Mouse (Mus musculus): ENCODE measurements around the gene Luc7l. TPM values are rescaled to one million over a fixed set of nuclear protein-coding genes. Genes with fewer than 3 reads are reported as not detected.

Luc7l gene
- 80.5 and 84.3 TPM in 2 replicates for polyA plus RNA-seq (2015; fragmentation: Nextera tagmentation; extraction: Ambion mirVana)

DNA sequence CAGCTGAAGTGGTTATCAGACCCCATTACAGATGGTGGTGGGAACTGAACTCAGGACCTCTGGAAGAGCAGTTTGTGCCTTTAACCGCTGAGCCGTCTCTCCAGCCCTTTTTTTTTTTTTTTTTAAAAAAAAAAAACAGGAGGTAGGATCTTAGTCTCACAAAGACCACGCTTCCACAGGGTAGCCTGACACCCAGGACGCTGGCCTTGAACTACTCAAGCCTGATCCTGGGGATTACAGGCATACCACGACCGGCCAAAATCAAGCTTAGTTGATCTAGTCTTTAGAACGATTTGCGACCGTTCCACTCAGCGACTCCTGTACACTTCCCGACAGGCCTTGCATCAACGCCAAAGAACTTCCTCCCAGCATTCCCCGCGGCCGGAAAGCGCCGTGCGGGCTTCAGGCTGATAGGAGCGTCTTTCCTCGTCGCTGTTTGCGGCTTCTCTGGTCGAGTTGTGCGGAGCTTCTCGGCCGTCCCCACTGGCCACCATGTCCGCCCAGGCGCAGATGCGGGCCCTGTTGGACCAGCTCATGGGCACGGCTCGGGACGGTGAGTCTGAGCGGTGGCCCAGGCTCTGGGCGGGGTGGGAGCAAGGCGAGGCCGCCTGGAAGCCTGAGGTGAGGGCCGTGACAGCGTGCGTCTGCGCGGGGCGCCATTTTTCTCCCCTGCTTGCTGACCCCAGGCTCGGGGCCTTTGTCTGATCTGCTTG, at the start of gene Luc7l:
Gene Luc7l (plus strand): TSS at position 358 of the 713 bp plus-strand sequence.
- under 1% methylated on average over 43 of the region's 43 CpGs for WGBS
- peak; percentile 95 for ATAC-seq (ENCODE audit: insufficient read depth, low FRiP score)
- Histone ChIP-seq H3K9ac (ENCODE audit: low read length) (peak within 1 kb of the TSS; percentile 100), H3K36me3 (ENCODE audit: control insufficient read depth, insufficient read depth, low read length) (no peaks in the 10 kb centered on the region; the same call in 1 of the 2 replicates), H3K27me3 (ENCODE audit: control insufficient read depth, insufficient read depth, low read length) (no peaks in the 10 kb centered on the region), H3K4me3 (replicated peaks; ENCODE audit: low read length) (peak within 1 kb of the TSS; percentile 99), H3K4me1 (ENCODE audit: control insufficient read depth, insufficient read depth, low read length) (peaks cover 10% of the 10 kb centered on the region; the same call in 1 of the 2 replicates), H3K9me3 (replicated peaks; ENCODE audit: control insufficient read depth, low read length) (no peaks in the 10 kb centered on the region), H3K4me2 (ENCODE audit: low read depth, low read length) (peak within 1 kb of the TSS; percentile 78), H3K27ac (ENCODE audit: low read length) (peak within 1 kb of the TSS; percentile 99)

DNA sequence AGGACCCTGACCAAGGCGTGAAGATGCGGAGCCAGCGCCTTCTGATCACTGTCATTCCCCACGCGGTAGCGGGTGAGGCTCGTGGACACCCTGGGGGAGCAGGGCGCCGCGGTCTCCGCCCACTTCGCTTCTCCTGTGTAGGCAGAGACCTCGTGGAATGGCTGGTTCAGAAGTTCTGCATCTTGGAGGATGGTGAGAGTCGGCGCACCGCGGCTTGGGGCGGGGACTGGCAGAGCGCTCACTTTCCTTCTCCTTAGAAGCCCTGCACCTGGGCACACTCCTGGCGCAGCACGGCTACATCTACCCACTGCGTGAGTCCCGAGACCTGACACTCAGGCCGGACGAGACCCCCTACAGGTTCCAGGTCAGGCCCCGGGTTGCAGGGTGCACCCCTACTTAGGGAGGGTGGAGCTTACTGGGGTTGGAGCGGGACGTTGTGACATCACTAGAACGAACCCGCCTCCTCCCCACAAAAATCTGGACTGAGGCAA, 49.3 kb upstream of the Luc7l start:
- H3K27me3 ChIP-seq (ENCODE audit: control insufficient read depth, insufficient read depth, low read length) = peaks cover 13% of the 10 kb centered on the region
- H3K9ac ChIP-seq (ENCODE audit: low read length) = peak overlapping the region; percentile 66
- H3K4me3 ChIP-seq (replicated peaks; ENCODE audit: low read length) = peak overlapping the region; percentile 59
- no peaks in the 10 kb centered on the region for H3K9me3 ChIP-seq (replicated peaks; ENCODE audit: control insufficient read depth, low read length)
- H3K36me3 ChIP-seq (ENCODE audit: control insufficient read depth, insufficient read depth, low read length) = no peaks in the 10 kb centered on the region
- no peak overlapping the region for H3K27ac ChIP-seq (ENCODE audit: low read length)
- ATAC-seq (ENCODE audit: insufficient read depth, low FRiP score) = peak; percentile 37; the same call in 1 of the 2 replicates
- H3K4me1 ChIP-seq (ENCODE audit: control insufficient read depth, insufficient read depth, low read length) = peaks cover 15% of the 10 kb centered on the region
- H3K4me2 ChIP-seq (ENCODE audit: low read depth, low read length) = peak overlapping the region; percentile 94
- 1% methylated on average over 30 of the region's 30 CpGs for WGBS

DNA sequence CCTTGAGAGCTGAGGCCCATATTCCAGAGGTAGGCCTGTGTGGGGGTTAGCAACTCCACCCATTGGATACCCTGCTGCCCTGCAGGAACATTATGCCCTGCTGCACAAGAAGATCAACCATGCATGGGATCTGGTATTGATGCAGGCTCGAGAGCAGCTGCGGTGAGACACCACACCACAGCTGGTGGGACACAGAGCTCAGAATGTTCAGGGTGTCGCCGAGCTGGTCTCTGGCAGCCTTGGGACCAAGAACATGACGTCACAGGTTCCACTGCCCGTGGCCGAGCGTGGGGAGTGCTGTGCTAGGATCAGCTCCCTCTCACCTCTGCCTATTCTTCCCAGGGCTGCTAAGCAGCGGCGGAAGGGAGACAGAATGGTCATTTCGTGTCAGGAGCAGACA, 47.9 kb upstream of the Luc7l start:
- H3K27me3 ChIP-seq (ENCODE audit: control insufficient read depth, insufficient read depth, low read length) = peaks cover 13% of the 10 kb centered on the region
- no peak for ATAC-seq (ENCODE audit: insufficient read depth, low FRiP score)
- H3K4me3 ChIP-seq (replicated peaks; ENCODE audit: low read length) = no peak overlapping the region
- H3K9ac ChIP-seq (ENCODE audit: low read length) = no peak overlapping the region; the same call in 1 of the 2 replicates
- 38% methylated on average over 11 of the region's 11 CpGs for WGBS
- no peak overlapping the region for H3K4me2 ChIP-seq (ENCODE audit: low read depth, low read length)
- no peak overlapping the region for H3K27ac ChIP-seq (ENCODE audit: low read length)
- H3K36me3 ChIP-seq (ENCODE audit: control insufficient read depth, insufficient read depth, low read length) = no peaks in the 10 kb centered on the region
- no peaks in the 10 kb centered on the region for H3K9me3 ChIP-seq (replicated peaks; ENCODE audit: control insufficient read depth, low read length)
- H3K4me1 ChIP-seq (ENCODE audit: control insufficient read depth, insufficient read depth, low read length) = peaks cover 15% of the 10 kb centered on the region

DNA sequence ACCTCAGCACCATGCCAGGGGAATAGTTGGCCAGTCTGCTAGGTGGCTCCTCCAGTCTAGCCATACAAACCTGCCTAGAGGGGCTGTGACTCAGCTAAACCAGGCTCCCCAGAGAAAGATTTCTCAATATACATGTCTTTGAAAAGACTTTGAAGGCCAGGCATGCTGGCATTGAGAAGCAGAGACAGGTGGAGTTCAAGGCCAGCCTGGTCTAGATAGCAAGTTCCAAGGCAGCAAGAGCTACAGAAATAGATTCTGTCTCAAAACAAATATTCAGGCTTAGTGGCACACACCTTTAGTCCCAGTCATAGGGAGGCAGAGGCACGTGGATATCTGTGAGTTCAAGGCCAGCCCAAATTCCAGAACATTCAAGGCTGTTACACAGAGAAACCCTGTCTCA, 46.3 kb upstream of the Luc7l start:
- H3K27ac ChIP-seq (ENCODE audit: low read length) = no peak overlapping the region
- H3K4me3 ChIP-seq (replicated peaks; ENCODE audit: low read length) = no peak overlapping the region
- H3K4me2 ChIP-seq (ENCODE audit: low read depth, low read length) = no peak overlapping the region
- peaks cover 13% of the 10 kb centered on the region for H3K4me1 ChIP-seq (ENCODE audit: control insufficient read depth, insufficient read depth, low read length)
- H3K9me3 ChIP-seq (replicated peaks; ENCODE audit: control insufficient read depth, low read length) = no peaks in the 10 kb centered on the region
- H3K9ac ChIP-seq (ENCODE audit: low read length) = no peak overlapping the region
- no peak for ATAC-seq (ENCODE audit: insufficient read depth, low FRiP score)
- no peaks in the 10 kb centered on the region for H3K36me3 ChIP-seq (ENCODE audit: control insufficient read depth, insufficient read depth, low read length)
- peaks cover 11% of the 10 kb centered on the region for H3K27me3 ChIP-seq (ENCODE audit: control insufficient read depth, insufficient read depth, low read length)
- WGBS = 45% methylated on average over 1 of the region's 1 CpGs

DNA sequence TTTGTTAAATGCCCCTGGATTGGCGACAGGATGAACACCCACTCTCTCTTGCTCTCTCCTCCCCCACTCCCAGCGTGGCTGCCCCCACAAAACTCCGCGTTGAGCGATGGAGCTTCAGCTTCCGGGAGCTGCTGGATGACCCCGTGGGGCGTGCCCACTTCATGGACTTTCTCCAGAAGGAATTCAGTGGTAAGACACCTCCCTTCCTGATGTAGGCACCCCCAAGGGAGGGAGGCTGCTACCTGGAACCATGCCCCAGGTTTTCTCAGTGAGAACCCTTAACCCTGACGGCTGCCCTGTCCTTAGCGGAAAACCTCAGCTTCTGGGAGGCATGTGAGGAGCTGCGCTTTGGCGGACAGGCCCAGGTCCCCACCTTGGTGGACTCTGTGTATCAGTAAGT, 45.0 kb upstream of the Luc7l start, which contains the start of gene Arhgdig:
Gene Arhgdig (minus strand): TSS at position 101 of the 400 bp plus-strand sequence.
- Histone ChIP-seq H3K9ac (ENCODE audit: low read length) (no peak within 1 kb of the TSS), H3K36me3 (ENCODE audit: control insufficient read depth, insufficient read depth, low read length) (no peaks in the 10 kb centered on the region), H3K27ac (ENCODE audit: low read length) (no peak within 1 kb of the TSS), H3K4me3 (replicated peaks; ENCODE audit: low read length) (no peak within 1 kb of the TSS), H3K27me3 (ENCODE audit: control insufficient read depth, insufficient read depth, low read length) (no peaks in the 10 kb centered on the region; the same call in none of the 2 replicates), H3K4me1 (ENCODE audit: control insufficient read depth, insufficient read depth, low read length) (peaks cover 8% of the 10 kb centered on the region), H3K9me3 (replicated peaks; ENCODE audit: control insufficient read depth, low read length) (no peaks in the 10 kb centered on the region), H3K4me2 (ENCODE audit: low read depth, low read length) (no peak within 1 kb of the TSS)
- no peak for ATAC-seq (ENCODE audit: insufficient read depth, low FRiP score)
- WGBS = 84% methylated on average over 12 of the region's 12 CpGs

DNA sequence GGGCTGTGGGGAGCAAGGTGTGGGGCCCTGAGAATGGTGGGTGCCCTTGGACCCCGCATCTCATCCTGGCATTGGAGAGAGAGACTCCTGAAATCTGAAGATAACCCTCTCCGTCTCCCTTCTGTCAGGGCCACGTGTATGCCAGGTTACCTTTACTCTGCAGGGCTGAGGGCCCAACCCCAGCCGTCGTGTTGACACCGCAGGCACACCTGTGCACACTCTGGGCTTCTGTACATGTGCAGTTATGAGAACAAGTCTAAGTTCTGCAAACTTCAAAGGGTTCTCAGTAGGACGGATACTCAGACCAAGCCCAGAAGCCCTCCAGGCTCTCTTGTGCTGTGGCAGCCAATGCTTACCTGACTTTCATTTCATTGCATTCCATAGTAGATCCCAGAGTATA, 40.5 kb upstream of the Luc7l start:
- H3K9me3 ChIP-seq (replicated peaks; ENCODE audit: control insufficient read depth, low read length) = no peaks in the 10 kb centered on the region
- H3K27ac ChIP-seq (ENCODE audit: low read length) = peak overlapping the region; percentile 46; the same call in 1 of the 2 replicates
- no peaks in the 10 kb centered on the region for H3K27me3 ChIP-seq (ENCODE audit: control insufficient read depth, insufficient read depth, low read length)
- no peak overlapping the region for H3K4me2 ChIP-seq (ENCODE audit: low read depth, low read length)
- 76% methylated on average over 7 of the region's 7 CpGs for WGBS
- no peaks in the 10 kb centered on the region for H3K36me3 ChIP-seq (ENCODE audit: control insufficient read depth, insufficient read depth, low read length)
- no peak overlapping the region for H3K9ac ChIP-seq (ENCODE audit: low read length)
- H3K4me1 ChIP-seq (ENCODE audit: control insufficient read depth, insufficient read depth, low read length) = no peaks in the 10 kb centered on the region
- ATAC-seq (ENCODE audit: insufficient read depth, low FRiP score) = peak; percentile 44
- no peak overlapping the region for H3K4me3 ChIP-seq (replicated peaks; ENCODE audit: low read length)

DNA sequence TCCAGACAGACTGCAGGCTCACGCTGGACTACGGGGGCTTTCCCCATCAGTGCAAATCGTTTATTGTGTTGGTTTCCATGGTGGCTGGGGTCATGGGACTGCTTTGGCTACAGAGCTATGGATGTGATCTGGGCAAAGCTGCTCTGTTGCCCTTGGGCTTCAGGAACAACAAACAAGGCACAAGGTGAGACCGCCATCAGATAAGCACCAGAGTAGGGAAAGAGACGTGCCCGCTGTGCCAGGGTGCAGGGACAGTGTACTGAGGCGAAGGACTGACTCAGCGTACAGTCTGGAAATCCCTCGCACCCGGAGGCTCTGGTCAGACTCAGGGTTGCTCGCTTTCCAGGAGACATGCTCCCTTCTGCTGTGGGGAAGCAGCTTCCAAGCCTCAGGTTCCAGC, 40.0 kb upstream of the Luc7l start:
- H3K9ac ChIP-seq (ENCODE audit: low read length) = no peak overlapping the region; the same call in 1 of the 2 replicates
- H3K27me3 ChIP-seq (ENCODE audit: control insufficient read depth, insufficient read depth, low read length) = no peaks in the 10 kb centered on the region
- WGBS = 79% methylated on average over 11 of the region's 11 CpGs
- H3K4me1 ChIP-seq (ENCODE audit: control insufficient read depth, insufficient read depth, low read length) = no peaks in the 10 kb centered on the region
- peak overlapping the region; percentile 69; the same call in 1 of the 2 replicates for H3K27ac ChIP-seq (ENCODE audit: low read length)
- no peaks in the 10 kb centered on the region for H3K36me3 ChIP-seq (ENCODE audit: control insufficient read depth, insufficient read depth, low read length)
- no peak overlapping the region for H3K4me3 ChIP-seq (replicated peaks; ENCODE audit: low read length)
- no peak overlapping the region for H3K4me2 ChIP-seq (ENCODE audit: low read depth, low read length)
- H3K9me3 ChIP-seq (replicated peaks; ENCODE audit: control insufficient read depth, low read length) = no peaks in the 10 kb centered on the region
- peak; percentile 88 for ATAC-seq (ENCODE audit: insufficient read depth, low FRiP score)

DNA sequence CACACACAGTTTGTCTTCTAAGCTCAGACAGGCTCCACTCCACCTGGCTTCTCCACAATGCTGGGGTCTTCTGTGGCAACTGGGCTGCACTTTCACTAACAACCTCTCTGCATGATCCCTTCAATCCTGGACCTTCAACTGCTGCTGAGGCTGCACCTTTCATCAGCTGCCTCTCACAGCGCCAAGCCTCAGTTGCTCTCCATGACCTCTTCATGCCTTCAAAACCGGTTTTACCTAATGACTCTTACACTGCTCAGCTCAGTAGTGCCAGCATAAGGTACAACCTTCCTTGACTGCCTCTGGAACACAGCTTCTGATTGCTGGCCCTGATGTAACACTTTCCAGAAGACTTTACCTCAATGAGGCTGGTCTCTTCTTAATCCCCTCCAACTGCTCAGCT, 31.2 kb upstream of the Luc7l start:
- ATAC-seq (ENCODE audit: insufficient read depth, low FRiP score) = no peak
- Histone ChIP-seq H3K36me3 (ENCODE audit: control insufficient read depth, insufficient read depth, low read length) (no peaks in the 10 kb centered on the region), H3K27ac (ENCODE audit: low read length) (peak overlapping the region; percentile 56; the same call in 1 of the 2 replicates), H3K9me3 (replicated peaks; ENCODE audit: control insufficient read depth, low read length) (no peaks in the 10 kb centered on the region), H3K27me3 (ENCODE audit: control insufficient read depth, insufficient read depth, low read length) (no peaks in the 10 kb centered on the region), H3K4me1 (ENCODE audit: control insufficient read depth, insufficient read depth, low read length) (no peaks in the 10 kb centered on the region), H3K9ac (ENCODE audit: low read length) (no peak overlapping the region), H3K4me2 (ENCODE audit: low read depth, low read length) (no peak overlapping the region), H3K4me3 (replicated peaks; ENCODE audit: low read length) (no peak overlapping the region)
- 59% methylated on average over 2 of the region's 2 CpGs for WGBS

DNA sequence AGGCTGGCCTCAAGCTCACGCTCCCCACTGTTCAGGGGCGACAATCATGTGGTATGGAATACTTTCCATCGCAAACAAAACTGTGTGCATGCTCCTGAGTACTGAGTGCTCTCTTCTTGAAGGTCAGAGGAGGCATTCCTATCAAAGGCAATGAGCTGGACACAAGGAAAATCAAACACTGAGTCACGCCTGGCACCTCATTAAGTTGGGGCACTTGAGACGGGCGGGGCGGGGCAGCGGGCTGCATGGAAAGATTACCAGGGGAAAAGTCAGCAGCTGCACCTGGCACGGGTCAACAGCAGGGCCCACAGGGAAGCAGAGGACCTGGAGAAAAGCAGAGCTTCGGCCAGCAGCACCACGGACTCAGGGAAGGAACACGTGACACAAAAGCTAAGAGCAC, 27.5 kb upstream of the Luc7l start:
- Histone ChIP-seq H3K4me2 (ENCODE audit: low read depth, low read length) (no peak overlapping the region), H3K27me3 (ENCODE audit: control insufficient read depth, insufficient read depth, low read length) (no peaks in the 10 kb centered on the region), H3K36me3 (ENCODE audit: control insufficient read depth, insufficient read depth, low read length) (no peaks in the 10 kb centered on the region), H3K4me1 (ENCODE audit: control insufficient read depth, insufficient read depth, low read length) (no peaks in the 10 kb centered on the region), H3K4me3 (replicated peaks; ENCODE audit: low read length) (no peak overlapping the region), H3K9me3 (replicated peaks; ENCODE audit: control insufficient read depth, low read length) (no peaks in the 10 kb centered on the region), H3K9ac (ENCODE audit: low read length) (no peak overlapping the region), H3K27ac (ENCODE audit: low read length) (peak overlapping the region; percentile 85)
- peak; percentile 88 for ATAC-seq (ENCODE audit: insufficient read depth, low FRiP score)
- WGBS = 57% methylated on average over 12 of the region's 12 CpGs
